Mouse (Mus musculus) monocyte, adult 2 months (primary cell): ENCODE results near the gene Ppp1r3g.
"Not testable (repeated sequence)": the region's sequence is repeated elsewhere in the genome, so short reads cannot be mapped to it uniquely, and the experiment has no call there.

Experiments used
- DNase-seq, 2 experiments: peaks; one replicate each; pipeline ENCODE4 v3.0.0; 2022; ENCODE audit warnings: low spot score in 2 of 2, low read depth in 1 of 2

Gene Ppp1r3g

GRCm38 (mm10) chr13:35958539-35958938 lies at the start of gene Ppp1r3g:
Gene Ppp1r3g, plus strand, starts transcription at chr13:35958839.
- no peak for DNase-seq

- no peak for DNase-seq
Measured at GRCm38 (mm10) chr13:35911476-35911875, 47.2 kb upstream of the Ppp1r3g start.

GRCm38 (mm10) chr13:35937991-35938390 lies 20.6 kb upstream of the Ppp1r3g start:
- no peak for DNase-seq

- DNase-seq = no peak
Measured at GRCm38 (mm10) chr13:35939871-35940665, 18.6 kb upstream of the Ppp1r3g start.

- no peak for DNase-seq
Measured at GRCm38 (mm10) chr13:35940934-35941333, 17.7 kb upstream of the Ppp1r3g start.

GRCm38 (mm10) chr13:35946659-35947353 lies 11.8 kb upstream of the Ppp1r3g start:
- no peak for DNase-seq

GRCm38 (mm10) chr13:35947354-35948000 lies 11.2 kb upstream of the Ppp1r3g start:
- DNase-seq = peak in 1 of 2 experiments; percentile 45

GRCm38 (mm10) chr13:35949814-35950455 lies 8.7 kb upstream of the Ppp1r3g start:
- no peak for DNase-seq

GRCm38 (mm10) chr13:35959391-35960067 lies 890 bp downstream of the Ppp1r3g start:
- DNase-seq = no peak

GRCm38 (mm10) chr13:35963583-35963982 lies 4.9 kb downstream of the Ppp1r3g start:
- no peak for DNase-seq

GRCm38 (mm10) chr13:35967690-35968089 lies 9.1 kb downstream of the Ppp1r3g start:
- DNase-seq = no peak

GRCm38 (mm10) chr13:35968131-35968718 lies 9.6 kb downstream of the Ppp1r3g start:
- DNase-seq = no peak

GRCm38 (mm10) chr13:35968719-35969430 lies 10.2 kb downstream of the Ppp1r3g start:
- no peak for DNase-seq

- no peak for DNase-seq
Measured at GRCm38 (mm10) chr13:35969431-35969721, 10.7 kb downstream of the Ppp1r3g start.

- DNase-seq = no peak
Measured at GRCm38 (mm10) chr13:35969829-35970228, 11.2 kb downstream of the Ppp1r3g start.

- no peak for DNase-seq
Measured at GRCm38 (mm10) chr13:35976912-35977311, 18.3 kb downstream of the Ppp1r3g start.

- no peak for DNase-seq
Measured at GRCm38 (mm10) chr13:35980471-35980870, 21.8 kb downstream of the Ppp1r3g start.

- no peak for DNase-seq
Measured at GRCm38 (mm10) chr13:35982985-35983384, 24.3 kb downstream of the Ppp1r3g start.

- DNase-seq = no peak
Measured at GRCm38 (mm10) chr13:35989329-35989728, 30.7 kb downstream of the Ppp1r3g start.

GRCm38 (mm10) chr13:35991185-35991584 lies 32.5 kb downstream of the Ppp1r3g start:
- DNase-seq = not testable (repeated sequence)
